Mouse (Mus musculus): ENCODE results near the gene Mei4. TPM values are rescaled to one million over a fixed set of nuclear protein-coding genes. Genes with fewer than 3 reads are reported as not detected.
A peak's percentile ranks its signal among the peaks of the same experiment; 100 is the strongest.

The Mei4 gene
- total RNA-seq (2017): 5.3 and 8.1 TPM in 2 replicates

DNA sequence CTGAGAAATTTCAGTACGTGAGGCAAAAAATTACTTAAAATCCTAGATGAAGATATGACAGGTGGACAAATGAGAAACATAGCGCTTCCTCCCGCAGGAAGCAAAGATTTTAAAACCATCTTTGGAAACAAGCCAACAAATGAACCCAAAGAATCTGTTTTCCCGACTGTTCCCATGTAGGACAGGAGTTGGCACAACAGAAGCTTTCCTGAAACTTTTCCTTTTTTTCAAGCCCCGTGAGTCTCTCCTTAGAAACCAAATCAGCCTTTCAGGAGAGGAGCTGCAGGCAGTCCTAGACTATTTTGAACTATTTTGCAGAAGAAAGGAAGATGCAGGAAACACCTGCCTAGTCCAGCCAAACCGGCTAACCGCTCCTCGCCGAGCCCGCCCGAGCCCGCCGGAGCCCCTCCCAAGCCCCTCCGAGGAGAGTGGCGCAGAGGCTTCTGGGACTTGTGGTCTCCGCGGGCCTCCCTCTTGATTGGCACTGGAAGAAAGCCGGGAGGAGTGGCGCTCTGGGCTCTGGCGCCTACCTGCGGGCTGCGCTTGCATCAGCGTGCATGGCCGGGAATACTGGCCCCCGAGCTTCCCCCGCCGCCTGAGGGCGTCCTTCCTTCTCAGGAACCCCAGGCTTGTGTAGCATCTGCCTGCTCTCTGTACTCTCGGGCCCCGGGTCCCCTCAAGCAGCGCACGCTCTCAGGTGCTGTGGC lies at the start of gene Mei4:
Gene Mei4, plus strand, starts transcription at position 490 of the 707 bp plus-strand sequence.
- ATAC-seq (replicated peaks in 1 of 2; ENCODE audit: insufficient read depth in 1 of 2, low FRiP score in 2 of 2, low TSS enrichment in 1 of 2, low read depth in 1 of 2, poor library complexity in 2 of 2, severe bottlenecking in 2 of 2): peak; percentile 95 to 97

GRCm38 (mm10) chr9:81819715-81820373 lies 43.6 kb upstream of the Mei4 start:
- no peak for ATAC-seq (replicated peaks in 1 of 2; ENCODE audit: insufficient read depth in 1 of 2, low FRiP score in 2 of 2, low TSS enrichment in 1 of 2, low read depth in 1 of 2, poor library complexity in 2 of 2, severe bottlenecking in 2 of 2)

DNA sequence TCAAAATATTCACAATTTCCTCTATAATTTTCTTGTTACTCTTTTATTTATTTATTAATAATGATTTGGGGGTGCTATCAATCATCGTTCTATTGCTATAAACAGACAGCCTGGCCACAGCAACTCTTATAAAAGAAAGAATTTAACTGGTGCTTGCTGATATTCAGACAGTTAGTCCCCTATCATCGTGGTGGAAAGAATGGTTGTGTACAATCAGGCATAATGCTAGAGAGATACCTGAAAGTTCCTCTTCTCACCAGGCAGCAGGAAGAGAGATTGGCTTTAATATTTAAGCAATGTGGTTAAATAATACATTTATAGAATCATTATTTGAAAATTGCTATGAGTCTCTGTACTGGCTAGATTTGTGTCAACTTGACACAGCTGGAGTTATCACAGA lies 35.9 kb upstream of the Mei4 start:
- ATAC-seq (replicated peaks in 1 of 2; ENCODE audit: insufficient read depth in 1 of 2, low FRiP score in 2 of 2, low TSS enrichment in 1 of 2, low read depth in 1 of 2, poor library complexity in 2 of 2, severe bottlenecking in 2 of 2): no peak

- ATAC-seq (replicated peaks in 1 of 2; ENCODE audit: insufficient read depth in 1 of 2, low FRiP score in 2 of 2, low TSS enrichment in 1 of 2, low read depth in 1 of 2, poor library complexity in 2 of 2, severe bottlenecking in 2 of 2): no peak
Measured at GRCm38 (mm10) chr9:81834056-81834455, 29.4 kb upstream of the Mei4 start.

DNA sequence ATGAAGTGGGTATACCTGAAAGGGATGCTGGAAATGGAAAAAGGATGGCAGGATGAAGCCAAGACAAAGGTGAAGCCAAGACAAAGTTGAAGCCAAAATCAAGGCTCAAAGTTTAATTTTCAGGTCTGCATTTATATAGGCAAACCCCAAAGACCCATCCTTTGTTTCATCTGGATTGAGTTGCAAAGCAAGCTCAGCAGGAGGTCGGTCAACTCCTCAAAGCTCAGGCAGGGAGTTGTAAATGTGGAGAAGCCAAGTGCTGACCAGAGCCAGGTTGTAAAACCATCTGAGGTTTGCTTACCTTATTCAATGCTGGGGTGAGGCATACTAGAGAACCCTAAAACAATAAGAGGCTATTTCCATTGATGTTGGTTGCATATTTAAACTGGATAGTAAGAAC lies 4.6 kb upstream of the Mei4 start:
- ATAC-seq (replicated peaks in 1 of 2; ENCODE audit: insufficient read depth in 1 of 2, low FRiP score in 2 of 2, low TSS enrichment in 1 of 2, low read depth in 1 of 2, poor library complexity in 2 of 2, severe bottlenecking in 2 of 2): no peak

- ATAC-seq (replicated peaks in 1 of 2; ENCODE audit: insufficient read depth in 1 of 2, low FRiP score in 2 of 2, low TSS enrichment in 1 of 2, low read depth in 1 of 2, poor library complexity in 2 of 2, severe bottlenecking in 2 of 2): peak; percentile 80 to 82
Measured at GRCm38 (mm10) chr9:81863888-81864234, 391 bp downstream of the Mei4 start.

- ATAC-seq (replicated peaks in 1 of 2; ENCODE audit: insufficient read depth in 1 of 2, low FRiP score in 2 of 2, low TSS enrichment in 1 of 2, low read depth in 1 of 2, poor library complexity in 2 of 2, severe bottlenecking in 2 of 2): no peak
Measured at GRCm38 (mm10) chr9:81866032-81866431, 2.6 kb downstream of the Mei4 start.

DNA sequence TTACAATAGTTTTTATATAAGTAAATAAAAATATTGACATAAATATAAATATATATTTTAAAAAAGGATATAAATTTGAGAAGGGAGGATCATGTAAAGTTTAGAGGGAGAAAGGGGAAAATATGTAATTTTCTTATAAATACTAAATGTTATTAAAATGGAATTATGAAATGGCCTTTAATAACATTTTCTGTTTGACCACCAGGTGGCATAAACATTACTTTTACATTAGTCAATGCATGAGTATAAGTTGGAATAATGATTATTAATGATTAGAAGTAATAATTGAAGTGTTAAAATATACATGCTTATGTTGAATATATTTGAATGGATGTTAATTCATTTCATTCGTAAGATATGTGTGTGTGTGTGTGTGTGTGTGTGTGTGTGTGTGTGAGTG lies 58.0 kb downstream of the Mei4 start:
- no peak for ATAC-seq (replicated peaks in 1 of 2; ENCODE audit: insufficient read depth in 1 of 2, low FRiP score in 2 of 2, low TSS enrichment in 1 of 2, low read depth in 1 of 2, poor library complexity in 2 of 2, severe bottlenecking in 2 of 2)

- peak in 1 of 2 experiments; percentile 62; a peak in 1 of 4 replicates for ATAC-seq (replicated peaks in 1 of 2; ENCODE audit: insufficient read depth in 1 of 2, low FRiP score in 2 of 2, low TSS enrichment in 1 of 2, low read depth in 1 of 2, poor library complexity in 2 of 2, severe bottlenecking in 2 of 2)
Measured at GRCm38 (mm10) chr9:81924744-81925143, 61.3 kb downstream of the Mei4 start.

GRCm38 (mm10) chr9:81940533-81940932 lies 77.1 kb downstream of the Mei4 start:
- no peak for ATAC-seq (replicated peaks in 1 of 2; ENCODE audit: insufficient read depth in 1 of 2, low FRiP score in 2 of 2, low TSS enrichment in 1 of 2, low read depth in 1 of 2, poor library complexity in 2 of 2, severe bottlenecking in 2 of 2)

GRCm38 (mm10) chr9:81945624-81946023 lies 82.2 kb downstream of the Mei4 start:
- ATAC-seq (replicated peaks in 1 of 2; ENCODE audit: insufficient read depth in 1 of 2, low FRiP score in 2 of 2, low TSS enrichment in 1 of 2, low read depth in 1 of 2, poor library complexity in 2 of 2, severe bottlenecking in 2 of 2): peak; percentile 68 to 78; a peak in 3 of 4 replicates

DNA sequence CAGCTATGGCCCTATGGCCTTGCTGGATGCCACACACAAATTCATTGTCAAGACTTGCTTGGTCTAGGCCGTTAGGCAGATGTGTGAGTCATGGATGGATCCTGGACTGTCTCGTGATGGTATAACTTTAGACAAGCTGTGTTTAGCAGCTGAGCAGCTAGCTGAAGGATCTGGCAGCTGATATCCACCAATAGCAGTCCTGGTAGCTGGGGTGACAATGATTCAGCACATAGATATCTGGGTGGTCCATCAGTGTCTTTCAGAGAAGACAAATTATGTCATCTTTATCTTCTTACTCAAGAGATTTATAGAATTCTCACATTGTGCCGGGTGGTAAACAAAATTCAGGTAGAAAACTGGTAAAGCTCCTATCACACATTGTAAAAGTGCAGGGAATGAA lies 93.4 kb downstream of the Mei4 start:
- no peak for ATAC-seq (replicated peaks in 1 of 2; ENCODE audit: insufficient read depth in 1 of 2, low FRiP score in 2 of 2, low TSS enrichment in 1 of 2, low read depth in 1 of 2, poor library complexity in 2 of 2, severe bottlenecking in 2 of 2)

GRCm38 (mm10) chr9:81957842-81958241 lies 94.4 kb downstream of the Mei4 start:
- no peak for ATAC-seq (replicated peaks in 1 of 2; ENCODE audit: insufficient read depth in 1 of 2, low FRiP score in 2 of 2, low TSS enrichment in 1 of 2, low read depth in 1 of 2, poor library complexity in 2 of 2, severe bottlenecking in 2 of 2)

DNA sequence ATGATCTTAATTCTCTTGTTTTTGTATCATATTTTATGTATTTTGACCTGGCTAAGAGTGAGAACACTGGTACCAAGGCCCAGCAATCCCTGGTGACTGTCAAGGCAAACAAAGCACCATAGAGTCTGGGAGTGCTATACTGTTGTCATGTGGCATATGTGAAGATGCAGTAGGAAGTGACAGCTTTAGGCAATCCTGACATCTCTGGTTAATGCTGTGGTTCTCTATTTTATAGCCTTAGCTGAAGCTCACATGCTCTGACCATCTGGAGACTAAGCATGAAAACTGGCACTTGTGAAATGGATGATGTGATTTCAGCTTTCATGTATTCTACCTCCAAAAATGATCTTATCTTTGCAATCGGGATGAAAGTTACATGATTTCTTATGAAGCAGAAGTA lies 103.3 kb downstream of the Mei4 start:
- ATAC-seq (replicated peaks in 1 of 2; ENCODE audit: insufficient read depth in 1 of 2, low FRiP score in 2 of 2, low TSS enrichment in 1 of 2, low read depth in 1 of 2, poor library complexity in 2 of 2, severe bottlenecking in 2 of 2): no peak

- no peak; a peak in 1 of 4 replicates for ATAC-seq (replicated peaks in 1 of 2; ENCODE audit: insufficient read depth in 1 of 2, low FRiP score in 2 of 2, low TSS enrichment in 1 of 2, low read depth in 1 of 2, poor library complexity in 2 of 2, severe bottlenecking in 2 of 2)
Measured at GRCm38 (mm10) chr9:81968935-81969334, 105.5 kb downstream of the Mei4 start.

- no peak for ATAC-seq (replicated peaks in 1 of 2; ENCODE audit: insufficient read depth in 1 of 2, low FRiP score in 2 of 2, low TSS enrichment in 1 of 2, low read depth in 1 of 2, poor library complexity in 2 of 2, severe bottlenecking in 2 of 2)
Measured at GRCm38 (mm10) chr9:81982461-81982860, 119.0 kb downstream of the Mei4 start.

DNA sequence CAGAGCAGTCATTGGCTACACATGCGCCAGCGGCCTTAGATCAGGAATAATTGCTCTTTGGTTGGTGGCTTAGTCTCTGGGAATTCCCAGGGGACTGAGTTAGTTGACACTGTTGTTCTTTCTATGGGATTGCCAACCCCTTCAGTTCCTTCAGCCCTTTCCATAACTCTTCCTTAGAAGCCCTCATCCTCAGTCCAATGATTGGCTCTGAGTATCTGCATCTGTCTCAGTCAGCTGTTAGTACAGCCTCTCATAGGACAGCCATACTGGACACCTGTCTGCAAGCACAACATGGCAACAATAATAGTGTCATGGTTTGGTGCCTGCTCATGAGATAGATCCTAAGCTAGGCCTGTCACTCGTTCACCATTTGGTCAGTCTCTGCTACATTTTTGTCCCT lies 149.5 kb downstream of the Mei4 start:
- ATAC-seq (replicated peaks in 1 of 2; ENCODE audit: insufficient read depth in 1 of 2, low FRiP score in 2 of 2, low TSS enrichment in 1 of 2, low read depth in 1 of 2, poor library complexity in 2 of 2, severe bottlenecking in 2 of 2): no peak

DNA sequence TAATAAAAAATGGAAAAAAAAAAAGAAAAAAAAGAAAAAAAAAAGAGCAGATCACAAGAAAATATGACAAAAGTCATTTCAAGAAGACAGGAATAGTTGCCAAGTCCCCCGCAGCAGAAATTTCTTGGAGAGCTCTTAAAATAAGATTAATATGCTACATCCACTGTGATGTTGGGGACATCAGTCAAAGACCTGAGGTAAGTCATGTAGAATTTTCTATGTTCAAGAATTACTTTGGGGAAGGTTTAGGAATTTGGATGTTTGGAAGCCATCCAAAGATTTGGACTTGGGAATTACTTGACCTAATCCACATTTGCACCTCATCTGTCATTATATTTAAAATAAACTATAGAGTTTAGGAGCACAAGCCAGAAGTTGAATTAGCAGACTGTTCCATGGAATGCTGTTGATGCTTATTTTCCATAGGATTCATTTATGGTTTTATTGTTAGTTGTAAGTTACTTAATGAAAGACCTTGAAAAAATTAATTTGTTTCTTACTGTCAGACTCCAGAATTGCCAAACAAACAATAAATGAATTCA lies 179.1 kb downstream of the Mei4 start:
- no peak for ATAC-seq (replicated peaks in 1 of 2; ENCODE audit: insufficient read depth in 1 of 2, low FRiP score in 2 of 2, low TSS enrichment in 1 of 2, low read depth in 1 of 2, poor library complexity in 2 of 2, severe bottlenecking in 2 of 2)

DNA sequence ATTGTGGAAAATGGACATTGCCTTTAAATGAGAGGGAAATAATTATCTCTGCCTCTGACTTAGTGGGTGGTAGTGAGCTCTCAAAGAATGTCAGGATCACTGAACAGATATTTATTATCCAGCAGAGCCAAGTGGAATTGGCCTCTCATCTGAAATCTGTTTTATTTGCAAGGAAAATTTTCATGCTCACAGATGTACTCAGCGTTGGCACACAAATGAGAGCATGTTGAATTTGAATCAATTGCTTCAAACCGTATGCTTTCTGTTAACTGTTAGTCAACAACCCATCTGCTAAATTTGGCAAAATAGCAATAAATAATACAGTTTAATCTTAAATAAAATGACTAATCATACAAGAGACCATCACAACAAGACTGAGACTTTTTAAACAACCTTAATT lies 181.0 kb downstream of the Mei4 start:
- no peak for ATAC-seq (replicated peaks in 1 of 2; ENCODE audit: insufficient read depth in 1 of 2, low FRiP score in 2 of 2, low TSS enrichment in 1 of 2, low read depth in 1 of 2, poor library complexity in 2 of 2, severe bottlenecking in 2 of 2)
